Mouse (Mus musculus): ENCODE results near the gene Smbd1. TPM values are rescaled to one million over a fixed set of nuclear protein-coding genes. Genes with fewer than 3 reads are reported as not detected.

The Smbd1 gene
- polyA plus RNA-seq, 1 experiment from 2014 or later = not detected

GRCm38 (mm10) chr16:32818441-32818840 lies 8.2 kb upstream of the Smbd1 start:
- no peak overlapping the region for H3K4me3 ChIP-seq (ENCODE audit: low read depth, low read length)
- no peaks in the 10 kb centered on the region for H3K9me3 ChIP-seq (ENCODE audit: control insufficient read depth, low read length)
- no peak overlapping the region for H3K4me2 ChIP-seq
- H3K4me1 ChIP-seq (ENCODE audit: control insufficient read depth, insufficient read depth, low read length) = peaks cover 7% of the 10 kb centered on the region; the same call in 1 of the 2 replicates
- H3K9ac ChIP-seq (ENCODE audit: low read length) = no peak overlapping the region
- no peaks in the 10 kb centered on the region; the same call in 1 of the 2 replicates for H3K36me3 ChIP-seq (ENCODE audit: control insufficient read depth, insufficient read depth, low read length)
- ATAC-seq (ENCODE audit: low FRiP score) (no peak), DNase-seq (ENCODE audit: low spot score, missing footprints) (no peak)
- 81% methylated on average over 5 of the region's 5 CpGs for WGBS
- H3K27ac ChIP-seq (ENCODE audit: low read depth, low read length) = no peak overlapping the region
- 0 out of 2 replicates have a peak, but pooled peaks cover 2% of the 10 kb centered on the region for H3K27me3 ChIP-seq (ENCODE audit: control insufficient read depth, insufficient read depth, low read length)

DNA sequence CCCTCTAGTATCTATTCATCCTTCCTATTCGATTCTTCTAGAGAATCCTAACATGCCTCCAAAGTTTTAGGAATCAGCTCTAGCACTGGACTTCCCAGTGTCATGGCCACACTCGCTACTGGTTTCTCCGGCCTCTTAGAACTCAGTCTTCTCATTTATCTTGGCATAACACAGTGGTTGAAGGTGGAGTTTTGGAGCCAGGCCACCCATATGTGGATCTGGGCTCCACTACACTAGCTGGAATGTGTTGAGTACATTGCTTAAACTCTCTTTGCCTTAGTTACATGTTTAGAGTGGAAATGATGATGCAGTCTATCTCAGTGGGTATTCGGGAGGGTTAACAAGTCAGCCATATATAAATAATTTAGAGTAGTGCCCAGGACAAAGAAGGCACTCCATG lies 7.8 kb upstream of the Smbd1 start:
- DNase-seq (ENCODE audit: low spot score, missing footprints) (no peak), ATAC-seq (ENCODE audit: low FRiP score) (no peak)
- peaks cover 7% of the 10 kb centered on the region; the same call in 1 of the 2 replicates for H3K4me1 ChIP-seq (ENCODE audit: control insufficient read depth, insufficient read depth, low read length)
- H3K4me3 ChIP-seq (ENCODE audit: low read depth, low read length) = no peak overlapping the region
- no peaks in the 10 kb centered on the region for H3K36me3 ChIP-seq (ENCODE audit: control insufficient read depth, insufficient read depth, low read length)
- no peak overlapping the region for H3K9ac ChIP-seq (ENCODE audit: low read length)
- 91% methylated on average over 4 of the region's 4 CpGs for WGBS
- 0 out of 2 replicates have a peak, but pooled peaks cover 2% of the 10 kb centered on the region for H3K27me3 ChIP-seq (ENCODE audit: control insufficient read depth, insufficient read depth, low read length)
- H3K9me3 ChIP-seq (ENCODE audit: control insufficient read depth, low read length) = no peaks in the 10 kb centered on the region
- H3K27ac ChIP-seq (ENCODE audit: low read depth, low read length) = no peak overlapping the region
- H3K4me2 ChIP-seq = no peak overlapping the region

- Histone ChIP-seq H3K27ac (ENCODE audit: low read depth, low read length) (no peak overlapping the region), H3K4me3 (ENCODE audit: low read depth, low read length) (0 out of 2 replicates have a peak overlapping the region, but pooled peaks have one; percentile 16), H3K9me3 (ENCODE audit: control insufficient read depth, low read length) (no peaks in the 10 kb centered on the region), H3K36me3 (ENCODE audit: control insufficient read depth, insufficient read depth, low read length) (no peaks in the 10 kb centered on the region), H3K4me1 (ENCODE audit: control insufficient read depth, insufficient read depth, low read length) (peaks cover 7% of the 10 kb centered on the region; the same call in 1 of the 2 replicates), H3K9ac (ENCODE audit: low read length) (0 out of 2 replicates have a peak overlapping the region, but pooled peaks have one; percentile 27), H3K27me3 (ENCODE audit: control insufficient read depth, insufficient read depth, low read length) (peaks cover 2% of the 10 kb centered on the region; the same call in 1 of the 2 replicates), H3K4me2 (peak overlapping the region; percentile 41)
- 11% methylated on average over 6 of the region's 6 CpGs for WGBS
- no peak for DNase-seq (ENCODE audit: low spot score, missing footprints)
- ATAC-seq (ENCODE audit: low FRiP score) = 0 out of 2 replicates have a peak, but pooled peaks have one; percentile 16
Observed at GRCm38 (mm10) chr16:32815160-32815605, 4.9 kb upstream of the Smbd1 start.

DNA sequence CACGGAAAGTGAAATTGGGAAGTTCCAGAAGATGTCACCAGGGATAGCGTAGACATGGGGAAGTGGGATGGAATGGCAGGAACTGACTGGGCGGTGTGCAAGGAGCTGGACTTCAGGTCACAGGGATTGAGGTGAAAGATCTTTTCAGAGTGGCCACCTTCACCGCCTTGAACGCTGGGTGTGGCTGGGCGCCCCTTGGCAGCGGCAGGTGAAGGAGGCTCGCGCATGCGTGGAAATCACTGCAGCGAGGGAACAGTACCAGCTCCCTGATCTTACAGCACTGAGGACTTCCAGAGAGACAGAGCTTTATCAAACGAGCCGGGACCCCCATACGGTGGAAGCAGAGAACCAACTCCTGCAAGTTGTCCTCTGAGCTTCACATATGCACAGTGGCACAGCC lies 4.3 kb upstream of the Smbd1 start:
- Histone ChIP-seq H3K36me3 (ENCODE audit: control insufficient read depth, insufficient read depth, low read length) (no peaks in the 10 kb centered on the region), H3K9me3 (ENCODE audit: control insufficient read depth, low read length) (no peaks in the 10 kb centered on the region), H3K9ac (ENCODE audit: low read length) (0 out of 2 replicates have a peak overlapping the region, but pooled peaks have one; percentile 27), H3K4me2 (peak overlapping the region; percentile 41), H3K4me3 (ENCODE audit: low read depth, low read length) (peak overlapping the region; percentile 16), H3K27me3 (ENCODE audit: control insufficient read depth, insufficient read depth, low read length) (peaks cover 2% of the 10 kb centered on the region; the same call in 1 of the 2 replicates), H3K4me1 (ENCODE audit: control insufficient read depth, insufficient read depth, low read length) (peaks cover 7% of the 10 kb centered on the region; the same call in 1 of the 2 replicates), H3K27ac (ENCODE audit: low read depth, low read length) (no peak overlapping the region)
- ATAC-seq (ENCODE audit: low FRiP score) (no peak), DNase-seq (ENCODE audit: low spot score, missing footprints) (peak; percentile 89)
- 32% methylated on average over 14 of the region's 14 CpGs for whole genome bisulfite sequencing

- WGBS = 70% methylated on average over 3 of the region's 3 CpGs
- no peak overlapping the region for H3K9ac ChIP-seq (ENCODE audit: low read length)
- H3K27me3 ChIP-seq (ENCODE audit: control insufficient read depth, insufficient read depth, low read length) = peaks cover 2% of the 10 kb centered on the region; the same call in 1 of the 2 replicates
- H3K9me3 ChIP-seq (ENCODE audit: control insufficient read depth, low read length) = no peaks in the 10 kb centered on the region
- H3K4me1 ChIP-seq (ENCODE audit: control insufficient read depth, insufficient read depth, low read length) = peaks cover 7% of the 10 kb centered on the region; the same call in 1 of the 2 replicates
- DNase-seq (ENCODE audit: low spot score, missing footprints) = no peak
- no peak overlapping the region for H3K27ac ChIP-seq (ENCODE audit: low read depth, low read length)
- H3K4me2 ChIP-seq = no peak overlapping the region
- H3K4me3 ChIP-seq (ENCODE audit: low read depth, low read length) = no peak overlapping the region
- no peak for ATAC-seq (ENCODE audit: low FRiP score)
- H3K36me3 ChIP-seq (ENCODE audit: control insufficient read depth, insufficient read depth, low read length) = no peaks in the 10 kb centered on the region
Observed at GRCm38 (mm10) chr16:32813771-32814170, 3.5 kb upstream of the Smbd1 start.

- Histone ChIP-seq H3K27ac (ENCODE audit: low read depth, low read length) (no peak overlapping the region), H3K36me3 (ENCODE audit: control insufficient read depth, insufficient read depth, low read length) (no peaks in the 10 kb centered on the region), H3K4me1 (ENCODE audit: control insufficient read depth, insufficient read depth, low read length) (peaks cover 7% of the 10 kb centered on the region; the same call in 1 of the 2 replicates), H3K9ac (ENCODE audit: low read length) (no peak overlapping the region), H3K9me3 (ENCODE audit: control insufficient read depth, low read length) (no peaks in the 10 kb centered on the region), H3K27me3 (ENCODE audit: control insufficient read depth, insufficient read depth, low read length) (peaks cover 2% of the 10 kb centered on the region; the same call in 1 of the 2 replicates), H3K4me2 (no peak overlapping the region), H3K4me3 (ENCODE audit: low read depth, low read length) (no peak overlapping the region)
- no peak for ATAC-seq (ENCODE audit: low FRiP score)
- DNase-seq (ENCODE audit: low spot score, missing footprints) = no peak
- WGBS = 49% methylated on average over 9 of the region's 9 CpGs
Observed at GRCm38 (mm10) chr16:32813362-32813761, 3.1 kb upstream of the Smbd1 start.

- Histone ChIP-seq H3K27me3 (ENCODE audit: control insufficient read depth, insufficient read depth, low read length) (peaks cover 2% of the 10 kb centered on the region; the same call in 1 of the 2 replicates), H3K36me3 (ENCODE audit: control insufficient read depth, insufficient read depth, low read length) (no peaks in the 10 kb centered on the region), H3K9me3 (ENCODE audit: control insufficient read depth, low read length) (no peaks in the 10 kb centered on the region), H3K9ac (ENCODE audit: low read length) (no peak overlapping the region), H3K4me1 (ENCODE audit: control insufficient read depth, insufficient read depth, low read length) (peaks cover 8% of the 10 kb centered on the region; the same call in 1 of the 2 replicates), H3K27ac (ENCODE audit: low read depth, low read length) (no peak overlapping the region), H3K4me3 (ENCODE audit: low read depth, low read length) (no peak overlapping the region), H3K4me2 (no peak overlapping the region)
- ATAC-seq (ENCODE audit: low FRiP score) (no peak), DNase-seq (ENCODE audit: low spot score, missing footprints) (peak; percentile 97)
- 2% methylated on average over 9 of the region's 9 CpGs for WGBS
Observed at GRCm38 (mm10) chr16:32812888-32813361, 2.6 kb upstream of the Smbd1 start.

DNA sequence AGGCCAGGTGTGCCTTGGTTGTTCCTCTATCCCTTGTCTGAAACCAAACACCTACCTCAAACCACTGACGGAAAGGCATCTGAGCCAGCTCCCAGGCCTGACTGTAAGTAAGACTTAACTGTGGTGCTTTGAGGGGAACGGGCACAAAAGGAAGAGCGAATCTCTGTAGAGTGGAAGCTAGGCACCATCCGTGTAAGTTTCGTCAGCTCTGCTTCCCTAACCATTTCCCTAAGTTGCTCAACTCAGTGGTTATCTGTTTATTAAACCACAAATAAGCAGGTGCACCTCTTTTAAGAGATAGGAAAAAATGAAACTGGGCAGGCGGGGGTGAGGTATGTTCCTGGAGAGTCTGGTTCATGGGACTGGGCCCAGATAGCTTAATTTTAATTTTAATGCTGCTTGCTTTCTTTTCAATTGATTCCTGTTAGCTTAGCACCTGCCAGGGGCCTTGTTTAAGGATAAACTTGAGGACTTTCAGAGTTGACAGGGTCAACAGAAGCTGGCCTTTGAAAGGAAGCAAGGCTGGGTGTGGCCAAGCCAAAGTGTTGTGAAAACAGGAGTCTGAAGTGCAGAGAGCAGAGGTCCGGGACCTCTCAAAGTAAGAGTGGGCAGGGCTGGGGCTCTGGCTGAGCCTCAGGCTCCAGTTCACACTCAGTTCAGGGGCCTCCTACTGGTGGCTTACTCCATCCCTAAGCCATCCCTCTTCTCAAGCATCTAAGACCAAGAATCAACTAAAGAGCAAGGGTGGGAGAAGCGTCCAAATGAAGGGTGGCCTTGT lies 2.7 kb downstream of the Smbd1 start:
- Histone ChIP-seq H3K27ac (ENCODE audit: low read depth, low read length) (no peak overlapping the region), H3K4me1 (ENCODE audit: control insufficient read depth, insufficient read depth, low read length) (0 out of 2 replicates have a peak, but pooled peaks cover 7% of the 10 kb centered on the region), H3K36me3 (ENCODE audit: control insufficient read depth, insufficient read depth, low read length) (no peaks in the 10 kb centered on the region), H3K9ac (ENCODE audit: low read length) (no peak overlapping the region), H3K4me3 (ENCODE audit: low read depth, low read length) (no peak overlapping the region), H3K9me3 (ENCODE audit: control insufficient read depth, low read length) (no peaks in the 10 kb centered on the region), H3K4me2 (no peak overlapping the region), H3K27me3 (ENCODE audit: control insufficient read depth, insufficient read depth, low read length) (no peaks in the 10 kb centered on the region; the same call in 1 of the 2 replicates)
- 53% methylated on average over 8 of the region's 8 CpGs for WGBS
- DNase-seq (ENCODE audit: low spot score, missing footprints) (no peak), ATAC-seq (ENCODE audit: low FRiP score) (no peak)

DNA sequence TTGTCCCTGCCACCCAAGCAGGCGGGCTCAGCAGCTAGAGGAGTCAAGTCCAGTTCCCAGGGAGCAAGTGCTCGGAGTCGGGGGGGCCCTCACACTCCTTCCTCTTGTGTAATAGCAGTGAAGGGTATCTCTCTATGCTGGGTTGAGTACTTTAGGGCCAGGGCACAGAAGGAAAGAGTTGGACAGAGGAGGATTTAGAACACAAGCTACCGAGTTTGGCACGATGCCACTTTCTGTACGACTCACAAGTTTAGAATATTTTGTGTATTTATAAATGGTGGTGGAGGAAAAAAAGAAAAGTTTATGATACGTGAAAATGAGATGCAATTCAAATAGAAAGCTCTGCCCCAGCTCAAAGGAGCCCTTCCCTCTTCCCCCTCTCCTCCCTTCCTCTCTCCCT lies 5.1 kb downstream of the Smbd1 start:
- Histone ChIP-seq H3K4me2 (no peak overlapping the region), H3K27ac (ENCODE audit: low read depth, low read length) (no peak overlapping the region), H3K9me3 (ENCODE audit: control insufficient read depth, low read length) (no peaks in the 10 kb centered on the region), H3K27me3 (ENCODE audit: control insufficient read depth, insufficient read depth, low read length) (no peaks in the 10 kb centered on the region), H3K36me3 (ENCODE audit: control insufficient read depth, insufficient read depth, low read length) (no peaks in the 10 kb centered on the region), H3K4me1 (ENCODE audit: control insufficient read depth, insufficient read depth, low read length) (0 out of 2 replicates have a peak, but pooled peaks cover 7% of the 10 kb centered on the region), H3K9ac (ENCODE audit: low read length) (no peak overlapping the region), H3K4me3 (ENCODE audit: low read depth, low read length) (no peak overlapping the region)
- 86% methylated on average over 7 of the region's 7 CpGs for WGBS
- ATAC-seq (ENCODE audit: low FRiP score) (no peak), DNase-seq (ENCODE audit: low spot score, missing footprints) (peak; percentile 73)
